Mouse (Mus musculus) brown adipose tissue, adult 24 weeks (tissue): ENCODE results near the gene Gm20917. TPM values are rescaled to one million over a fixed set of nuclear protein-coding genes. Genes with fewer than 3 reads are reported as not detected.
"Not testable (repeated sequence)": the region's sequence is repeated elsewhere in the genome, so short reads cannot be mapped to it uniquely, and the experiment has no call there.

Experiments
- H3K27ac ChIP-seq: fragments of 200-500 bp; replicated peaks from 2 replicates; pipeline ENCODE4 v1.5.1; 2012; ENCODE audit warnings: low read depth, mild to moderate bottlenecking, low read length
- H3K4me1 ChIP-seq: fragments of 200-500 bp; 2 replicates; pipeline ENCODE4 v1.6.1; 2012; ENCODE audit warnings: low read length, mixed read lengths; ENCODE audit not compliant: control insufficient read depth, insufficient read depth, insufficient read length
- H3K4me3 ChIP-seq: fragments of 200-500 bp; 2 replicates; pipeline ENCODE4 v1.5.1; 2012; ENCODE audit warnings: low read depth, mild to moderate bottlenecking, low read length, moderate library complexity; ENCODE audit not compliant: insufficient read depth
- polyA plus RNA-seq: library from polyadenylated mRNA; stranded (reverse); fragments of >200 nt; gene quantifications from 2 replicates; pipeline ENCODE4 v1.2.4, GENCODE M21; 2012; ENCODE audit not compliant: missing spikeins, insufficient read depth, insufficient read length

Gene Gm20917
- polyA plus RNA-seq = not detected in 2 replicates

GRCm38 (mm10) chrY:79151022-79151421 is at the start of gene Gm20917:
Gm20917 (minus strand) TSS chrY:79151122.
- H3K27ac ChIP-seq, H3K4me3 ChIP-seq, H3K4me1 ChIP-seq: not testable (repeated sequence)

Other genes with a start within 250 kb of the Gm20917 start
- not detected in 2 replicates for gene Gm20916, start 168.4 kb upstream of the Gm20917 start, polyA plus RNA-seq